Mouse (Mus musculus): ENCODE measurements at regions not wholly inside any gene's neighbourhood (a gene's known extent, or its start where the extent isn't known, plus 50 kb on each side); places are given as distances from the start of the nearest gene placed in this dataset.

DNA sequence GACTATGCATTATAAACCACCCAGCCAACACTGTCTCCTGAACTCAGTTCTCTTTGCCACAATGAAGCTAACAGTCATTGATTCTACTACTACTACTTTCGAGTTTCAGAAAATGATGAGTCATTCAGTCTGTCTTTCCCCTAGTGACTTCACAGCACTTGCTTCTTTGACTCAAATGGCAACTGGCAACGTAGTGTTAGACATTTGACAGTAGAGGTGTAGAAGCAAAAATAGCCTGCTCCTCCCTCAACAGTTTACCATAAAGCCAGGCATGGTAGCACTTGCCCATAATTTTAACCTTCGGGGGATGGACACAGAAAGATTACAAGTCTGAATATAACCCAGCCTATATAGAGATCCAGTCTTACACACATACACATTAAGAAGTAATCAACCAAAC, 67.3 kb upstream of the Pdc start:
- TF ChIP-seq CTCF (IDR thresholded peaks at IDR 0.05; ENCODE audit: low read depth, low read length) (no peak), POLR2A (IDR thresholded peaks at IDR 0.05; ENCODE audit: insufficient read depth, low read length) (no peak), EP300 (IDR thresholded peaks at IDR 0.05; ENCODE audit: insufficient read depth, low read depth, low read length) (no peak)

Data from ES-Bruce4 (cell line).